Mouse (Mus musculus) thymus, adult 2 months (tissue): ENCODE measurements around the gene Gm21958. TPM values are rescaled to one million over a fixed set of nuclear protein-coding genes. Genes with fewer than 3 reads are reported as not detected.

Source experiments
- DNase-seq: peaks from one replicate; pipeline ENCODE4 v3.0.0; 2021
- H3K27ac ChIP-seq: fragments of 200-500 bp; 2 replicates; pipeline ENCODE4 v1.5.1; 2012; ENCODE audit warnings: low read length, control low read depth; ENCODE audit not compliant: control insufficient read depth, insufficient read depth
- H3K27me3 ChIP-seq: fragments of 200-500 bp; 2 replicates; pipeline ENCODE4 v1.6.1; 2012; ENCODE audit warnings: mild to moderate bottlenecking, low read length, moderate library complexity, mixed read lengths; ENCODE audit not compliant: control insufficient read depth, insufficient read depth
- H3K36me3 ChIP-seq: fragments of 200-500 bp; 2 replicates; pipeline ENCODE4 v1.6.1; 2012; ENCODE audit warnings: mild to moderate bottlenecking, low read length, moderate library complexity; ENCODE audit not compliant: control insufficient read depth, insufficient read depth
- H3K4me1 ChIP-seq: fragments of 200-500 bp; replicated peaks from 2 replicates; pipeline ENCODE4 v1.6.1; 2012; ENCODE audit warnings: low read length; ENCODE audit not compliant: control insufficient read depth, insufficient read depth
- H3K4me3 ChIP-seq: fragments of 200-500 bp; 2 replicates; pipeline ENCODE4 v1.5.1; 2012; ENCODE audit warnings: mild to moderate bottlenecking, low read length, control low read depth, moderate library complexity; ENCODE audit not compliant: control insufficient read depth, insufficient read depth
- CTCF ChIP-seq: fragments of 200-500 bp; IDR thresholded peaks from 2 replicates; pipeline ENCODE4 v1.5.1; 2012; ENCODE audit warnings: mild to moderate bottlenecking, control low read depth, low read length, moderate library complexity, borderline replicate concordance; ENCODE audit not compliant: control insufficient read depth, poor library complexity, insufficient read depth; ENCODE audit errors: extremely low read depth
- POLR2A ChIP-seq: fragments of 200-500 bp; IDR thresholded peaks from 2 replicates; pipeline ENCODE4 v1.6.1; 2012; ENCODE audit warnings: mild to moderate bottlenecking, low read length, control low read depth, moderate library complexity; ENCODE audit not compliant: control insufficient read depth, poor library complexity, insufficient read depth; ENCODE audit errors: extremely low read depth
- WGBS: fragments of 180-500 bp; shearing (Covaris S2); methylation state at CpG from one replicate; pipeline ENCODE4 v1.1.7; 2018; 5-methylcytosine and 5-hydroxymethylcytosine counted together
- polyA plus RNA-seq: library from polyadenylated mRNA; depleted of rRNA; stranded (reverse); fragments of >200 nt; gene quantifications from 2 replicates; pipeline ENCODE4 v1.2.3, GENCODE M21; 2012

Gene Gm21958
- polyA plus RNA-seq, 1 experiment = not detected

- WGBS = 3% methylated on average over 66 of the region's 66 CpGs
- H3K4me3 ChIP-seq = no peak within 1 kb of the TSS
- H3K36me3 ChIP-seq = no peaks in the 10 kb centered on the region; the same call in 1 of the 2 replicates
- DNase-seq = no peak
- no peaks in the 10 kb centered on the region; the same call in 1 of the 2 replicates for H3K27me3 ChIP-seq
- no peak for TF ChIP-seq CTCF
- TF ChIP-seq POLR2A = no peak
- no peak within 1 kb of the TSS for H3K27ac ChIP-seq
- H3K4me1 ChIP-seq = no peaks in the 10 kb centered on the region
Observed at GRCm38 (mm10) chr3:54755145-54756041, 41.2 kb upstream of the Gm21958 start, which contains the start of gene Smad9. TSS of gene Smad9 (plus strand) at chr3:54755582.

- peaks cover 18% of the 10 kb centered on the region for H3K36me3 ChIP-seq
- H3K27ac ChIP-seq = no peak overlapping the region
- TF ChIP-seq POLR2A (no peak), CTCF (no peak)
- H3K27me3 ChIP-seq = no peaks in the 10 kb centered on the region; the same call in 1 of the 2 replicates
- H3K4me1 ChIP-seq = no peaks in the 10 kb centered on the region
- no peak overlapping the region for H3K4me3 ChIP-seq
- 88% methylated on average over 4 of the region's 4 CpGs for WGBS
- no peak for DNase-seq
Observed at GRCm38 (mm10) chr3:54753411-54753810, 39.3 kb upstream of the Gm21958 start.

GRCm38 (mm10) chr3:54745799-54746198 lies 31.6 kb upstream of the Gm21958 start:
- no peaks in the 10 kb centered on the region for H3K27me3 ChIP-seq
- peaks cover 81% of the 10 kb centered on the region for H3K36me3 ChIP-seq
- TF ChIP-seq CTCF (peak; percentile 53; the same call in 1 of the 2 replicates), POLR2A (no peak)
- no peak overlapping the region for H3K27ac ChIP-seq
- no peak overlapping the region for H3K4me3 ChIP-seq
- 79% methylated on average over 5 of the region's 5 CpGs for WGBS
- H3K4me1 ChIP-seq = no peaks in the 10 kb centered on the region
- DNase-seq = peak; percentile 26

GRCm38 (mm10) chr3:54741965-54742364 lies 27.8 kb upstream of the Gm21958 start:
- DNase-seq = no peak
- 98% methylated on average over 11 of the region's 11 CpGs for WGBS
- Histone ChIP-seq H3K36me3 (peaks cover 52% of the 10 kb centered on the region), H3K27me3 (no peaks in the 10 kb centered on the region), H3K4me3 (no peak overlapping the region), H3K4me1 (no peaks in the 10 kb centered on the region), H3K27ac (no peak overlapping the region)
- no peak for TF ChIP-seq POLR2A
- TF ChIP-seq CTCF = no peak

GRCm38 (mm10) chr3:54737317-54737716 lies 23.2 kb upstream of the Gm21958 start:
- Histone ChIP-seq H3K27me3 (no peaks in the 10 kb centered on the region), H3K4me3 (no peak overlapping the region), H3K36me3 (peaks cover 18% of the 10 kb centered on the region), H3K27ac (no peak overlapping the region), H3K4me1 (peaks cover 6% of the 10 kb centered on the region; the same call in 1 of the 2 replicates)
- 96% methylated on average over 8 of the region's 8 CpGs for WGBS
- no peak for TF ChIP-seq CTCF
- TF ChIP-seq POLR2A = no peak
- DNase-seq = no peak

GRCm38 (mm10) chr3:54736101-54736927 lies 22.2 kb upstream of the Gm21958 start:
- peak; percentile 14 for DNase-seq
- Histone ChIP-seq H3K27me3 (no peaks in the 10 kb centered on the region), H3K4me3 (peak overlapping the region; percentile 91; the same call in 1 of the 2 replicates), H3K27ac (no peak overlapping the region), H3K4me1 (peaks cover 6% of the 10 kb centered on the region; the same call in 1 of the 2 replicates), H3K36me3 (peaks cover 12% of the 10 kb centered on the region)
- WGBS = 48% methylated on average over 18 of the region's 18 CpGs
- TF ChIP-seq CTCF = no peak
- no peak for TF ChIP-seq POLR2A
